Mouse (Mus musculus) lung, embryonic 16.5 days (tissue): ENCODE measurements around the gene Adcyap1r1. TPM values are rescaled to one million over a fixed set of nuclear protein-coding genes. Genes with fewer than 3 reads are reported as not detected.

Experiments
- ATAC-seq: fragments of 200-750 bp; cut with Nextera tagmentation; 2 replicates; pipeline ENCODE4 v1.8.0; 2017; ENCODE audit warnings: low read depth, mild to moderate bottlenecking, moderate library complexity
- H3K27ac ChIP-seq: fragments of 300-500 bp; sonication (generic); 2 replicates; pipeline ENCODE4 v1.5.1; 2014; ENCODE audit warnings: mild to moderate bottlenecking, control low read depth, low read length
- H3K27me3 ChIP-seq: fragments of 300-500 bp; sonication (generic); 2 replicates; pipeline ENCODE4 v1.6.1; 2014; ENCODE audit warnings: low read depth, low read length, mixed read lengths; ENCODE audit not compliant: control insufficient read depth, insufficient read depth
- H3K36me3 ChIP-seq: fragments of 300-500 bp; sonication (generic); 2 replicates; pipeline ENCODE4 v1.6.1; 2014; ENCODE audit warnings: low read length; ENCODE audit not compliant: control insufficient read depth, insufficient read depth
- H3K4me1 ChIP-seq: fragments of 300-500 bp; sonication (generic); replicated peaks from 2 replicates; pipeline ENCODE4 v1.6.1; 2014; ENCODE audit warnings: low read length, mixed read lengths; ENCODE audit not compliant: control insufficient read depth, insufficient read depth
- H3K4me2 ChIP-seq: fragments of 300-500 bp; sonication (generic); 2 replicates; pipeline ENCODE4 v1.6.1; 2014; ENCODE audit warnings: low read depth, low read length, control low read depth
- H3K4me3 ChIP-seq: fragments of 300-500 bp; sonication (generic); 2 replicates; pipeline ENCODE4 v1.5.1; 2014; ENCODE audit warnings: mild to moderate bottlenecking, low read length, control low read depth
- H3K9ac ChIP-seq: fragments of 300-500 bp; sonication (generic); 2 replicates; pipeline ENCODE4 v1.6.1; 2014; ENCODE audit warnings: low read length, control low read depth
- H3K9me3 ChIP-seq: fragments of 300-500 bp; sonication (generic); 2 replicates; pipeline ENCODE4 v1.6.1; 2016; ENCODE audit warnings: low read length; ENCODE audit not compliant: control insufficient read depth
- WGBS: fragments of 180-500 bp; shearing (Covaris S2); extraction: QIAGEN DNeasy Blood & Tissue Kit; methylation state at CpG from one replicate; pipeline ENCODE4 v1.1.7; 2014; 5-methylcytosine and 5-hydroxymethylcytosine counted together
- polyA plus RNA-seq: library from polyadenylated mRNA; unstranded; fragments of >200 nt; fragmentation: Nextera tagmentation; extraction: Ambion mirVana; gene quantifications from 2 replicates; pipeline ENCODE4 v1.2.1, GENCODE M21; 2015

Adcyap1r1 gene
- polyA plus RNA-seq, 1 experiment from 2014 or later: 0.58 TPM

GRCm38 (mm10) chr6:55483360-55483759, 31.6 kb downstream of the Adcyap1r1 start:
- WGBS: 61% methylated on average over 7 of the region's 7 CpGs
- no peak overlapping the region for H3K4me3 ChIP-seq
- no peak for ATAC-seq

GRCm38 (mm10) chr6:55484224-55484623, 32.4 kb downstream of the Adcyap1r1 start:
- Histone ChIP-seq H3K4me3 (no peak overlapping the region), H3K9me3 (no peaks in the 10 kb centered on the region), H3K27me3 (no peaks in the 10 kb centered on the region), H3K9ac (no peak overlapping the region), H3K4me1 (peaks cover 7% of the 10 kb centered on the region), H3K27ac (no peak overlapping the region), H3K4me2 (no peak overlapping the region), H3K36me3 (no peaks in the 10 kb centered on the region)
- WGBS: 36% methylated on average over 4 of the region's 4 CpGs
- no peak for ATAC-seq

More at GRCm38 (mm10) chr6:55483360-55483759, 31.6 kb downstream of the Adcyap1r1 start:
- no peaks in the 10 kb centered on the region for H3K36me3 ChIP-seq
- no peaks in the 10 kb centered on the region for H3K27me3 ChIP-seq
- no peaks in the 10 kb centered on the region for H3K9me3 ChIP-seq
- H3K9ac ChIP-seq: no peak overlapping the region
- peaks cover 7% of the 10 kb centered on the region for H3K4me1 ChIP-seq
- H3K4me2 ChIP-seq: no peak overlapping the region
- H3K27ac ChIP-seq: no peak overlapping the region

- Histone ChIP-seq H3K4me1 (peaks cover 7% of the 10 kb centered on the region), H3K9ac (no peak overlapping the region), H3K4me3 (no peak overlapping the region), H3K36me3 (no peaks in the 10 kb centered on the region), H3K27me3 (no peaks in the 10 kb centered on the region), H3K9me3 (no peaks in the 10 kb centered on the region), H3K27ac (no peak overlapping the region), H3K4me2 (no peak overlapping the region)
- ATAC-seq: no peak
- WGBS: 67% methylated on average over 4 of the region's 4 CpGs
Observed at GRCm38 (mm10) chr6:55485216-55485615, 33.4 kb downstream of the Adcyap1r1 start.

- H3K27ac ChIP-seq: no peak overlapping the region
- no peak overlapping the region for H3K9ac ChIP-seq
- no peaks in the 10 kb centered on the region for H3K36me3 ChIP-seq
- no peak overlapping the region for H3K4me2 ChIP-seq
- H3K4me3 ChIP-seq: no peak overlapping the region
- WGBS: 30% methylated on average over 6 of the region's 6 CpGs
- no peaks in the 10 kb centered on the region for H3K27me3 ChIP-seq
- ATAC-seq: peak; percentile 95
- no peaks in the 10 kb centered on the region for H3K9me3 ChIP-seq
- peaks cover 7% of the 10 kb centered on the region for H3K4me1 ChIP-seq
Observed at GRCm38 (mm10) chr6:55487726-55488125, 35.9 kb downstream of the Adcyap1r1 start.

- no peaks in the 10 kb centered on the region for H3K36me3 ChIP-seq
- no peaks in the 10 kb centered on the region for H3K27me3 ChIP-seq
- 90% methylated on average over 4 of the region's 4 CpGs for WGBS
- no peak overlapping the region for H3K9ac ChIP-seq
- H3K4me1 ChIP-seq: no peaks in the 10 kb centered on the region
- no peak for ATAC-seq
- H3K9me3 ChIP-seq: no peaks in the 10 kb centered on the region
- no peak overlapping the region for H3K4me2 ChIP-seq
- no peak overlapping the region for H3K4me3 ChIP-seq
- H3K27ac ChIP-seq: no peak overlapping the region
Observed at GRCm38 (mm10) chr6:55496201-55496600, 44.4 kb downstream of the Adcyap1r1 start.

- Histone ChIP-seq H3K27ac (no peak overlapping the region), H3K4me3 (no peak overlapping the region)
- no peak for ATAC-seq
Observed at GRCm38 (mm10) chr6:55498753-55499152, 47.0 kb downstream of the Adcyap1r1 start.

GRCm38 (mm10) chr6:55501061-55501460, 49.3 kb downstream of the Adcyap1r1 start:
- H3K4me2 ChIP-seq: no peak overlapping the region
- no peaks in the 10 kb centered on the region for H3K27me3 ChIP-seq
- 53% methylated on average over 6 of the region's 6 CpGs for WGBS
- H3K4me3 ChIP-seq: no peak overlapping the region
- H3K9me3 ChIP-seq: no peaks in the 10 kb centered on the region
- H3K36me3 ChIP-seq: no peaks in the 10 kb centered on the region
- H3K4me1 ChIP-seq: no peaks in the 10 kb centered on the region
- ATAC-seq: no peak
- H3K9ac ChIP-seq: no peak overlapping the region
- no peak overlapping the region for H3K27ac ChIP-seq

More at GRCm38 (mm10) chr6:55498753-55499152, 47.0 kb downstream of the Adcyap1r1 start:
- Histone ChIP-seq H3K27me3 (no peaks in the 10 kb centered on the region), H3K9ac (no peak overlapping the region), H3K9me3 (no peaks in the 10 kb centered on the region), H3K4me2 (no peak overlapping the region), H3K36me3 (no peaks in the 10 kb centered on the region), H3K4me1 (no peaks in the 10 kb centered on the region)

GRCm38 (mm10) chr6:55502309-55502708, 50.5 kb downstream of the Adcyap1r1 start:
- H3K27ac ChIP-seq: no peak overlapping the region
- no peaks in the 10 kb centered on the region for H3K9me3 ChIP-seq
- no peaks in the 10 kb centered on the region for H3K4me1 ChIP-seq
- H3K9ac ChIP-seq: no peak overlapping the region
- 91% methylated on average over 7 of the region's 7 CpGs for WGBS
- H3K4me2 ChIP-seq: no peak overlapping the region
- no peak overlapping the region for H3K4me3 ChIP-seq
- H3K36me3 ChIP-seq: no peaks in the 10 kb centered on the region
- no peaks in the 10 kb centered on the region for H3K27me3 ChIP-seq
- no peak for ATAC-seq

- Histone ChIP-seq H3K4me3 (no peak overlapping the region), H3K4me1 (no peaks in the 10 kb centered on the region), H3K27ac (no peak overlapping the region), H3K4me2 (no peak overlapping the region), H3K9me3 (no peaks in the 10 kb centered on the region), H3K36me3 (no peaks in the 10 kb centered on the region), H3K27me3 (no peaks in the 10 kb centered on the region), H3K9ac (no peak overlapping the region)
- 76% methylated on average over 2 of the region's 2 CpGs for WGBS
- no peak for ATAC-seq
Observed at GRCm38 (mm10) chr6:55504797-55505488, 53.2 kb downstream of the Adcyap1r1 start.
